Mouse (Mus musculus): ENCODE data around the gene Arfrp1.

GRCm38 (mm10) chr2:181384919-181385391 lies 19.8 kb upstream of the Arfrp1 start:
- TF ChIP-seq TAL1 (IDR thresholded peaks at IDR 0.05; ENCODE audit: low read length): no peak
- TF ChIP-seq GATA1 (IDR thresholded peaks at IDR 0.05; ENCODE audit: low read length): no peak

Data from erythroblast, embryonic 14.5 days (primary cell).